Mouse (Mus musculus) bone marrow, adult 2 months (tissue): ENCODE results near the gene Gm10471. TPM values are rescaled to one million over a fixed set of nuclear protein-coding genes. Genes with fewer than 3 reads are reported as not detected.
"Not testable (repeated sequence)": the region's sequence is repeated elsewhere in the genome, so short reads cannot be mapped to it uniquely, and the experiment has no call there.

Source experiments
- H3K27ac ChIP-seq: fragments of 200-500 bp; 2 replicates; pipeline ENCODE4 v1.5.1; 2012; ENCODE audit warnings: low read depth, mild to moderate bottlenecking, control low read depth, inconsistent platforms, low read length; ENCODE audit not compliant: control insufficient read depth, poor library complexity, insufficient read depth
- H3K4me1 ChIP-seq: fragments of 200-500 bp; 2 replicates; pipeline ENCODE4 v1.6.1; 2011; ENCODE audit warnings: low read length; ENCODE audit not compliant: control insufficient read depth, insufficient read depth
- H3K4me3 ChIP-seq: fragments of 200-500 bp; replicated peaks from 2 replicates; pipeline ENCODE3; 2011; ENCODE audit warnings: mild to moderate bottlenecking, low read depth, low read length, control low read depth; ENCODE audit not compliant: control insufficient read depth
- CTCF ChIP-seq: fragments of 200-500 bp; IDR thresholded peaks from 2 replicates; pipeline ENCODE4 v1.5.1; 2011; ENCODE audit warnings: low read length, control low read depth; ENCODE audit not compliant: control insufficient read depth, insufficient read depth
- POLR2A ChIP-seq: fragments of 200-500 bp; IDR thresholded peaks from 2 replicates; pipeline ENCODE4 v1.6.1; 2011; ENCODE audit warnings: low read depth, mild to moderate bottlenecking, control low read depth, low read length, borderline replicate concordance; ENCODE audit not compliant: control insufficient read depth
- WGBS: fragments of 180-500 bp; shearing (Covaris S2); methylation state at CpG from one replicate; pipeline ENCODE4 v1.1.7; 2018; 5-methylcytosine and 5-hydroxymethylcytosine counted together
- polyA plus RNA-seq: library from polyadenylated mRNA; stranded (reverse); fragments of >200 nt; gene quantifications from 2 replicates; pipeline ENCODE4 v1.2.4, GENCODE M21; 2011; ENCODE audit warnings: low replicate concordance; ENCODE audit not compliant: missing spikeins, insufficient read depth, insufficient read length

Gene Gm10471
- polyA plus RNA-seq, result not detected in 2 replicates

DNA sequence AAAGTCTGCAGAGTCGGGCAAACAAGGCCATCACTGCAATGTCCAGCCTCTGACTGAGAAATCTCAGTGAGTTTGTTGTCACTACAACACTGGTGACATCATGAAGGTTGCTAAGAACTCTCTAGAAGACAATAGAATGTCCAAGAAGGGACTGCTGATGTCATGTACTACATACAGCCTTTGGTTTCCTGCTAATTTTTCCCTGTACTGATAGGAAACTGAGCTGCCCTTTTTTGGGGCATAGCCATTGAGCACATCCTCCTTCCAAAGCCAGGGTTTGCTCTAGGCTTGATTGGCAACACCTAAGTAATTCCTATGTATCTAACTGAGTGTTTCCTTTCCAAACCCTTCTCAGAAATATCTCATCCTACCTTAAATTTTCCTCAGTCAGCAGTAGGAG is at the start of gene Gm10471:
Gene Gm10471, minus strand, starts transcription at position 101 of the 400 bp plus-strand sequence.
- WGBS, result 55% methylated on average over 1 of the region's 1 CpGs
- H3K27ac ChIP-seq, H3K4me3 ChIP-seq: not testable (repeated sequence)

GRCm38 (mm10) chr5:26121321-26121720 is 32.2 kb upstream of the Gm10471 start, which contains the start of gene Gm10220:
Gene Gm10220, minus strand, starts transcription at chr5:26121421.
- not testable (repeated sequence) for H3K27ac ChIP-seq, H3K4me1 ChIP-seq, H3K4me3 ChIP-seq
- WGBS, result no CpG with 5 or more reads among the region's 3 CpGs

More for the DNA sequence above, at the start of gene Gm10471:
- H3K4me1 ChIP-seq, result not testable (repeated sequence)

- H3K4me3 ChIP-seq, H3K4me1 ChIP-seq, H3K27ac ChIP-seq: not testable (repeated sequence)
- WGBS, result no CpG with 5 or more reads among the region's 3 CpGs
These were observed 16.2 kb upstream of the Gm10471 start, which contains the start of gene 5031410I06Rik for GRCm38 (mm10) chr5:26105262-26105661. Gene 5031410I06Rik, minus strand, starts transcription at chr5:26105362.

DNA sequence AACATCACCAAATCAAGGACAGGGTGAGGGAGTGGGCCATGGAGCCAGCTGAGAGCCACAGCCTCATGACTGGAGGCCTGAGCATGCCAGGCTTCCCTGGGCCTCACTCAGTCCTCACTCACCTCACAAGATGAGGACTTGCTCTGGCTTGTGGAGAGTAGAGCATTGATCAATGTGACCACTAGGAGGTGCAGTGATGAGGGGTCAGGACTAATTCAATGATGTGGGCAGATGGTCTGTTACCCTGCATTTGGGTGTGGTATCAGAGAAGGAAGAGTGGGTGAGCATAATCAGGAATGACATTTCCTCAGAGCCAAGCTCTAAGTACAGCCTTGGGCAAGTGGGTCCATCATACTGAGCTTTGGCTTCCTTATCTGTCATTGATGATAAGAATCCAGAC is 10.1 kb downstream of the Gm10471 start:
- H3K27ac ChIP-seq, H3K4me3 ChIP-seq, H3K4me1 ChIP-seq: not testable (repeated sequence)

DNA sequence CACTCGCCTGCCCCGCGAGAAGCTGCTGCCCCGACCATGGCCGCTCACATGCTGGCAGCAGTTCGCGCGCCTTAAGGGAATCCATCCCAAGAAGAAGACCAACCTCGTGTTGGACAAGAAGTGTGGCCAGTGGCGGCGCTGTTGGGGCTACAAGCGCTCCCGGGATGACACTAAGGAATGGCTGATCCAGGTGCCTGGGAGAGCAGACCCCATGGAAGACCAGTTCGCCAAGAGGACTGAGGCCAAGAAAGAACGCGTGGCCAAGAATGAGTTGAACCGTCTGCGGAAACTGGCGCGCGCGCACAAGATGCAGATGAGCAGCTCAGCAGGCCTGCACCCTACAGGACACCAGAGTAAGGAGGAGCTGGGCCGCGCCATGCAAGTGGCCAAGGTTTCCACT is 18.4 kb downstream of the Gm10471 start:
- WGBS, result 84% methylated on average over 24 of the region's 24 CpGs
- no peaks in the 10 kb centered on the region for H3K4me1 ChIP-seq
- no peak overlapping the region for H3K27ac ChIP-seq
- H3K4me3 ChIP-seq, result no peak overlapping the region
- TF ChIP-seq POLR2A (no peak), CTCF (no peak)

DNA sequence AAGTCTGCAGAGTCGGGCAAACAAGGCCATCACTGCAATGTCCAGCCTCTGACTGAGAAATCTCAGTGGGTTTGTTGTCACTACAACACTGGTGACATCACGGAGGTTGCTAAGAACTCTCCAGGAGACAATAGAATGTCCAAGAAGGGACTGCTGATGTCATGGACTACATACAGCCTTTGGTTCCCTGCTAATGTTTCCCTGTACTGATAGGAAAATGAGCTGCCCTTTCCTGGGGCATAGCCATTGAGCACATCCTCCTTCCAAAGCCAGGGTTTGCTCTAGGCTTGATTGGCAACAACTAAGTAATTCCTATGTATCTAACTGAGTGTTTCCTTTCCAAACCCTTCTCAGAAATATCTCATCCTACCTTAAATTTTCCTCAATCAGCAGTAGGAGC is 30.6 kb downstream of the Gm10471 start, which contains the start of gene Gm7347:
Gene Gm7347, minus strand, starts transcription at position 101 of the 400 bp plus-strand sequence.
- H3K4me3 ChIP-seq, H3K4me1 ChIP-seq, H3K27ac ChIP-seq: not testable (repeated sequence)
- no CpG with 5 or more reads among the region's 2 CpGs for WGBS

- H3K4me3 ChIP-seq, H3K4me1 ChIP-seq, H3K27ac ChIP-seq: not testable (repeated sequence)
- WGBS, result 58% methylated on average over 2 of the region's 2 CpGs
These were observed 49.6 kb downstream of the Gm10471 start, which contains the start of gene Speer4a for GRCm38 (mm10) chr5:26039458-26039857. Gene Speer4a, minus strand, starts transcription at chr5:26039558.

Other genes starting within 250 kb of the Gm10471 start
- not detected in 2 replicates for gene Gm21663, start 146.9 kb downstream of the Gm10471 start, polyA plus RNA-seq
- not detected in 2 replicates for gene Gm21671, start 134.9 kb downstream of the Gm10471 start, polyA plus RNA-seq
- not detected in 2 replicates for gene Gm21680, start 116.6 kb downstream of the Gm10471 start, polyA plus RNA-seq
- gene Gm21698, start 100.6 kb downstream of the Gm10471 start, polyA plus RNA-seq, result not detected in 2 replicates
- gene Gm1979, start 84.5 kb downstream of the Gm10471 start, polyA plus RNA-seq, result not detected in 2 replicates
- not detected in 2 replicates for gene Gm5862, start 66.4 kb downstream of the Gm10471 start, polyA plus RNA-seq
- not detected in 2 replicates for gene Speer4a, start 49.7 kb downstream of the Gm10471 start, polyA plus RNA-seq
- not detected in 2 replicates for gene Gm7347, start 30.7 kb downstream of the Gm10471 start, polyA plus RNA-seq
- not detected in 2 replicates for gene 5031410I06Rik, start 16.1 kb upstream of the Gm10471 start, polyA plus RNA-seq
- not detected in 2 replicates for gene Gm10220, start 32.1 kb upstream of the Gm10471 start, polyA plus RNA-seq
- gene Gm7361, start 168.4 kb upstream of the Gm10471 start, polyA plus RNA-seq, result not detected in 2 replicates